Mouse (Mus musculus): ENCODE results near the gene Slc39a5. TPM values are rescaled to one million over a fixed set of nuclear protein-coding genes. Genes with fewer than 3 reads are reported as not detected.

The Slc39a5 gene
- total RNA-seq, 2 experiments from 2014 or later: not detected

GRCm38 (mm10) chr10:128411211-128412054, 10.4 kb upstream of the Slc39a5 start, which contains the start of the genes Nabp2 and Rnf41:
Gene Nabp2 (minus strand): TSS chr10:128411492.
Gene Rnf41 (plus strand): TSS chr10:128411657.
- intact Hi-C loops (cut with DNase I): loop anchor here (2.0 kb wide), 2 partner anchors 31 to 125 kb away; no protein-coding TSS in a partner anchor

GRCm38 (mm10) chr10:128410560-128410845, 9.5 kb upstream of the Slc39a5 start:
- DNase-seq: no peak
- intact Hi-C loops (cut with DNase I): loop anchor here (2.0 kb wide), 2 partner anchors 32 to 126 kb away; no protein-coding TSS in a partner anchor

More at GRCm38 (mm10) chr10:128411211-128412054, 10.4 kb upstream of the Slc39a5 start, which contains the start of the genes Nabp2 and Rnf41:
- peak; percentile 98 for DNase-seq

DNA sequence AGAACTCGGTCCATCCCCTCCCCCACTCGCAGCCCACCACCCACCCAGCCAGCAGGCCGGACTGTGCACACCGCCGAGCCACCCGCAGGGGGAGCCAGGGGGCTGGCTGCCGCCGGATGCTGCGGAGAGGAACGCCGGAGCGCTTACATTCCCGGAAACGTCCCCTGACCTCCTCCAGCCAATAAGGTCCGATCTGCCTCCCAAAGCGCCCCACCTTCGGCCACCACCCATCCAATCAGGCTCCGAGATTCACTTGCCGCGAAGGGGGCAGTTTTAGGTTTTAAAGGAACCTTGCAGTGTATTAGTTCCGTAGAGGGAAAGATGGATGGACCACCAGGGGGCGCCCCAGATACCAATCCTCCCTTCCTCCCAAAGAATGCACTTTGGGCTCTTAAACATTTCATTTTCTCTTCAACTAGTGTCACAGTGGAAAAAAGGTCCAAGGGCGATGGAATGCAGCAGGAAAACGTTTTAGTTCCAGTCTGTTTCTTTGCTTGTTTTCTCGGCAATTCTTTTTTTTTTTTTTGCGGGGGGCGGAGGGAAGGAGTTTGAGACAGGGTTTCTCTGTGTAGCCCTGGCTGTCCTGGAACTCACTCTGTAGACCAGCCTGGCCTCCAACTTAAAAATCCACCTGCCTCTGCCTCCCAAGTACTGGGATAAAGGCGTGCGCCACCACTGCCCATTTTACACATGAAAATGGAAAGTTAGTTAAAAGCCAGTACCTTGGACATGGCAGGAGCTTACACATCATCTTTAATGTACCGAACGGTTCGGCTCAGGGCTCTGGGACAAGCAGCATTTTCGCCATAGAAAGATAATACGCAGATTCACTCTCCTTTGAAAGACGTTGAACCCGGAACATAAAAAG, 8.9 kb upstream of the Slc39a5 start:
- intact Hi-C loops (cut with DNase I): loop anchor here (1.0 to 2.0 kb wide), 3 partner anchors 33 to 127 kb away; no protein-coding TSS in a partner anchor
- DNase-seq: peak; percentile 98

GRCm38 (mm10) chr10:128408591-128409535, 7.8 kb upstream of the Slc39a5 start:
- intact Hi-C loops (cut with DNase I): loop anchor here (1.0 kb wide), 1 partner anchor 46 kb away; no protein-coding TSS in a partner anchor
- DNase-seq: no peak

GRCm38 (mm10) chr10:128403931-128404330, 2.9 kb upstream of the Slc39a5 start:
- DNase-seq: no peak

DNA sequence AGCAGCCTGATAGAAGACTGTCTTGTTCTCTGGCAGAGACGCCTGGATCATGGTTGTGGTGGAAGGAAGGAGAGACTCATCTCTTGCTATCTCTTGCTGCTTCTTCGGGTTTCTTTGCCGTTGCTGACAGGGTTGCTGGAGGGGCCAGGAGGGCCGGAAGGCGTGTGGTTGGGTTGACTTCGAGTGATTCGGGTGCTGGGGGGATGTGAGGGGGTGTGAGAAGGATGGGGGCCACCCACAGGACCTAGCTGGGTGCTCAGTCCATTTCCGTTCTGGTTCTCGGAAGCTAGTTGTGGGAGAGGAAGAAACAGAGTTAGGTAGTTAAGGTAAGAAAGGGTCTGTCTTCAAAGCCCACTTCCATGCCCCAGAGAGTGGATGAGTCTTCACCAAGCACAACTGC, 609 bp upstream of the Slc39a5 start:
- DNase-seq: no peak
- intact Hi-C loops (cut with DNase I): no loop called here

More at GRCm38 (mm10) chr10:128403931-128404330, 2.9 kb upstream of the Slc39a5 start:
- intact Hi-C loops (cut with DNase I): no loop called here

- intact Hi-C loops (cut with DNase I): no loop called here
- DNase-seq: no peak
Measured at GRCm38 (mm10) chr10:128400338-128400737, 691 bp downstream of the Slc39a5 start.

DNA sequence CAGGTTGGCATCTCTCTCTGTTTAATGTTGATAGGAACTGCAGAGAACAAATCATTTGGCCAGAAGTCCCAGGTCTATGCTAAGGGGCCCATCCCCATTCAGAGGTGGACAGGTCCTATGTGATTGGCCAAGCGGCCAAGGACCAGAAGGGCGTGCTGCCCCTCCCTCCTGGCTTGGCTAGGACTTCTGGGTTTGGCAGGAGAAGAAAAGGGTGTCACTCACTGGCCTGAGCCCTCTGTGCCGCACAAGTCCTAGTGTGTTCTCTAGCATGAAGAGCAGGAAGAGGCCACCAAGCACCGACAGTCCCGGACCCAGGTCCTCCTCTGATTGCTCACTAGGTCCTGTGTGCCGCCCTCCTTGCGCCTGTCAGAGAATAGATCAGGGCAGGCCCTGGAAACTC, 3.6 kb downstream of the Slc39a5 start:
- peak; percentile 51 to 56 for DNase-seq
- intact Hi-C loops (cut with DNase I): no loop called here

GRCm38 (mm10) chr10:128396716-128397264, 4.2 kb downstream of the Slc39a5 start:
- intact Hi-C loops (cut with DNase I): no loop called here
- no peak for DNase-seq

- intact Hi-C loops (cut with DNase I): no loop called here
- no peak for DNase-seq
Measured at GRCm38 (mm10) chr10:128396017-128396673, 4.9 kb downstream of the Slc39a5 start.

DNA sequence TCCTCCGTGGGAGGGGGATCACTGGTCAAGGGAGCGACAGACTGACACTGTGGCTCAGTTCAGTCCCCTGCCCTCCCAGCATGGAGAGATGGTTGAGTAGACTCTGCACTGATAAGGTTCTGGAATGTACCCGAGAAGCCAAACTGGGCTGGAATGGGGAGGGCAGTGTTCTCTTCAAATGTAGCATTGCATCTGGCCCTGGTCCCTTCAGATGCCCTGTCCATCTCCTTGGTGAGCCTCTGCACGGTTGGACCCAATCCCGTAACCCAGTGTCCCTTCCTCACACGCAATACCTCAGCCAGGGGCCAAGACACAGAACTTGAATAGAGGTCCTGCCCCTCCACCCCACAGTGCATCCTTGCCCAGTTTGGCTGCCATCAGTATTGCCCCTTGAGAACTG, 9.2 kb downstream of the Slc39a5 start:
- DNase-seq: peak in 1 of 2 experiments; percentile 48
- intact Hi-C loops (cut with DNase I): no loop called here

DNA sequence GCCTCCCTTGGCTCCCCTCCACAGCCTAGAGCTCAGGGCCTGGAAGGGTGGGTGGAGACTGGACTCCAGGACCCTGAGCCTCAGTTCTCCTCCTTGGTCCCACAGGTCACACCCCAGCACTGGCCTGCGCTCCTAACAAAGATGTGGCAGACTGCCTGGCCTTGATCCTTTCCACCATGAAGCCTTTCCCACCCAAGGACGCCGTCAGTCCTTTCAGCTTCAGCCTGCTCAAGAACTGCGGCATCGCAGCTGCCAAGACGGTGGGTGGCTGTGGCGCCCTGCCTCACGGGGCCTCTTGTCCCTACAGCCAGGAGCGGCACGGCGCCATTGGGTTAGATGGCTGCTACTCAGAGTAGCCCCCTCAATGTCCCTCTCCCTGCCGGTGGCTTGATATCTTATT, 10.7 kb downstream of the Slc39a5 start:
- no peak for DNase-seq
- intact Hi-C loops (cut with DNase I): no loop called here

DNA sequence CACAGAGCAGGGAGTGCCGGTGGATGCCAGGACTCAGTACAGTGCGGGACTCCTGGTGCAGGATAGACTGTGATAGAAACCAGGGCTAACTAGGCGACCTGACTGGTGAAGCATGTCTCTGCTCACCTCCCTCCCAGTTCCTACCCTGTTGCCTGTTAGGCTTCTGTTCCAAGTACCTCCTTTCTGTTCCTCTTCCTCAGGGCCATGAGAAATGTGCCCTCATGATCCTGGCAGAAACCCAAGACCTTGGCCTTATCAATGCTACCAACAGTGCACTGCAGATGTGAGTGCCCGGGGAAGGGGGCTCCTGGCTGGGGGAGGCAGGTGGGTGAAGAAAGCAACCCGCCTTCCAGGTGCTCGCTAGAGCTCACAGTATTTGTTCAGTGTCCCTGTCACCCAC, 11.5 kb downstream of the Slc39a5 start:
- intact Hi-C loops (cut with DNase I): no loop called here
- DNase-seq: no peak

- intact Hi-C loops (cut with DNase I): no loop called here
- DNase-seq: no peak
Measured at GRCm38 (mm10) chr10:128388941-128389340, 12.1 kb downstream of the Slc39a5 start.

DNA sequence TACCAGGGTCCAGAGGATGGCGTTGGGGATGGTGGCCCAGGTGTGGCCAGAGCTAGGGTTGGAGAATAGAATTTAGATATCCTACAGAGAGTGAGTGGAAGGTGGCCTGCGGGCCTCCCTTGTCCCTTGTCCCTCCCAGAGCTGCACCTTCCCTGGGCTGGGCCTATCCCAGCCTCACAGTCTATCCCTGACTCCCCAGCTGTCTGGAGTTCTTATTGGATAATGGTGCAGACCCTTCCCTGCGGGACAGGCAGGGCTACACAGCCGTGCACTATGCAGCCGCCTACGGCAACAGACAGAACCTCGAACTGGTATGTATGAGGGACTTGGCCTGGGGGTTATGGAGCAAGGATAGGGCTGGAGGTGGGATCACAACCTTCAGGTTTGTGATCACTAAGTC, 15.1 kb downstream of the Slc39a5 start:
- intact Hi-C loops (cut with DNase I): no loop called here
- no peak for DNase-seq

- no peak for DNase-seq
- intact Hi-C loops (cut with DNase I): no loop called here
Measured at GRCm38 (mm10) chr10:128382482-128382881, 18.5 kb downstream of the Slc39a5 start.

GRCm38 (mm10) chr10:128380565-128380964, 20.5 kb downstream of the Slc39a5 start:
- intact Hi-C loops (cut with DNase I): no loop called here
- DNase-seq: no peak

- intact Hi-C loops (cut with DNase I): no loop called here
- DNase-seq: no peak
Measured at GRCm38 (mm10) chr10:128379260-128379659, 21.8 kb downstream of the Slc39a5 start.

- intact Hi-C loops (cut with DNase I): no loop called here
- DNase-seq: no peak
Measured at GRCm38 (mm10) chr10:128378462-128378861, 22.6 kb downstream of the Slc39a5 start.
